Mouse (Mus musculus): ENCODE measurements around the gene Adat1. TPM values are rescaled to one million over a fixed set of nuclear protein-coding genes. Genes with fewer than 3 reads are reported as not detected.
A peak's percentile ranks its signal among the peaks of the same experiment; 100 is the strongest.

Adat1 gene
- 8.7 and 8.9 TPM in 2 replicates for polyA plus RNA-seq (2015; fragmentation: Nextera tagmentation; extraction: Ambion mirVana)

GRCm38 (mm10) chr8:111992013-111992702 lies at the start of gene Adat1:
TSS of gene Adat1 (minus strand) at chr8:111992302.
- H3K9ac ChIP-seq: peak within 1 kb of the TSS; percentile 73
- peaks cover 29% of the 10 kb centered on the region for H3K36me3 ChIP-seq (replicated peaks)
- no peaks in the 10 kb centered on the region for H3K27me3 ChIP-seq (replicated peaks)
- H3K4me2 ChIP-seq: peak within 1 kb of the TSS; percentile 76
- peaks cover 8% of the 10 kb centered on the region for H3K4me1 ChIP-seq
- H3K4me3 ChIP-seq: peak within 1 kb of the TSS; percentile 89
- ATAC-seq (replicated peaks): peak; percentile 97
- 5% methylated on average over 33 of the region's 33 CpGs for WGBS
- H3K27ac ChIP-seq: peak within 1 kb of the TSS; percentile 65
- H3K9me3 ChIP-seq: no peaks in the 10 kb centered on the region

- WGBS: 84% methylated on average over 18 of the region's 18 CpGs
These were observed 45.4 kb upstream of the Adat1 start for GRCm38 (mm10) chr8:112037521-112037920.

GRCm38 (mm10) chr8:112034603-112035002 lies 42.5 kb upstream of the Adat1 start:
- Histone ChIP-seq H3K4me2 (no peak overlapping the region), H3K27me3 (replicated peaks) (no peaks in the 10 kb centered on the region), H3K9me3 (no peaks in the 10 kb centered on the region), H3K36me3 (replicated peaks) (no peaks in the 10 kb centered on the region), H3K27ac (no peak overlapping the region), H3K4me1 (no peaks in the 10 kb centered on the region), H3K4me3 (no peak overlapping the region), H3K9ac (no peak overlapping the region)
- 18% methylated on average over 8 of the region's 8 CpGs for WGBS
- ATAC-seq (replicated peaks): no peak

More at GRCm38 (mm10) chr8:112037521-112037920, 45.4 kb upstream of the Adat1 start:
- ATAC-seq (replicated peaks): no peak
- Histone ChIP-seq H3K4me3 (no peak overlapping the region), H3K9me3 (no peaks in the 10 kb centered on the region), H3K9ac (no peak overlapping the region), H3K27ac (no peak overlapping the region), H3K4me2 (no peak overlapping the region), H3K36me3 (replicated peaks) (no peaks in the 10 kb centered on the region), H3K4me1 (no peaks in the 10 kb centered on the region), H3K27me3 (replicated peaks) (no peaks in the 10 kb centered on the region)

GRCm38 (mm10) chr8:112033071-112033470 lies 41.0 kb upstream of the Adat1 start:
- H3K4me2 ChIP-seq: no peak overlapping the region
- no peak for ATAC-seq (replicated peaks)
- H3K9ac ChIP-seq: no peak overlapping the region
- H3K27ac ChIP-seq: no peak overlapping the region
- WGBS: 48% methylated on average over 7 of the region's 7 CpGs
- H3K4me1 ChIP-seq: no peaks in the 10 kb centered on the region
- H3K4me3 ChIP-seq: no peak overlapping the region
- no peaks in the 10 kb centered on the region for H3K27me3 ChIP-seq (replicated peaks)
- H3K36me3 ChIP-seq (replicated peaks): no peaks in the 10 kb centered on the region
- H3K9me3 ChIP-seq: no peaks in the 10 kb centered on the region

- Histone ChIP-seq H3K27me3 (replicated peaks) (no peaks in the 10 kb centered on the region), H3K4me1 (no peaks in the 10 kb centered on the region), H3K4me2 (no peak overlapping the region), H3K9ac (no peak overlapping the region), H3K9me3 (no peaks in the 10 kb centered on the region), H3K4me3 (no peak overlapping the region), H3K36me3 (replicated peaks) (no peaks in the 10 kb centered on the region), H3K27ac (no peak overlapping the region)
- WGBS: 56% methylated on average over 6 of the region's 6 CpGs
- ATAC-seq (replicated peaks): no peak
These were observed 38.6 kb upstream of the Adat1 start for GRCm38 (mm10) chr8:112030663-112031062.

GRCm38 (mm10) chr8:112029455-112029854 lies 37.4 kb upstream of the Adat1 start:
- H3K4me2 ChIP-seq: no peak overlapping the region
- no peaks in the 10 kb centered on the region for H3K36me3 ChIP-seq (replicated peaks)
- no peaks in the 10 kb centered on the region for H3K27me3 ChIP-seq (replicated peaks)
- no peak overlapping the region for H3K4me3 ChIP-seq
- H3K9ac ChIP-seq: no peak overlapping the region
- no peaks in the 10 kb centered on the region for H3K9me3 ChIP-seq
- WGBS: 91% methylated on average over 7 of the region's 7 CpGs
- no peak overlapping the region for H3K27ac ChIP-seq
- no peak for ATAC-seq (replicated peaks)
- no peaks in the 10 kb centered on the region for H3K4me1 ChIP-seq

GRCm38 (mm10) chr8:112014936-112015335 lies 22.8 kb upstream of the Adat1 start, which contains the start of gene Gm6793:
TSS of gene Gm6793 (minus strand) at chr8:112015036.
- H3K27me3 ChIP-seq (replicated peaks): no peaks in the 10 kb centered on the region
- no peak within 1 kb of the TSS for H3K9ac ChIP-seq
- ATAC-seq (replicated peaks): no peak
- H3K36me3 ChIP-seq (replicated peaks): peaks cover 26% of the 10 kb centered on the region
- H3K4me3 ChIP-seq: no peak within 1 kb of the TSS
- peaks cover 21% of the 10 kb centered on the region for H3K4me1 ChIP-seq
- 91% methylated on average over 11 of the region's 11 CpGs for WGBS
- no peak within 1 kb of the TSS for H3K27ac ChIP-seq
- no peaks in the 10 kb centered on the region for H3K9me3 ChIP-seq
- H3K4me2 ChIP-seq: no peak within 1 kb of the TSS

- under 1% methylated on average over 40 of the region's 40 CpGs for WGBS
- Histone ChIP-seq H3K27ac (peak overlapping the region; percentile 84), H3K4me3 (peak overlapping the region; percentile 82), H3K9ac (peak overlapping the region; percentile 86), H3K9me3 (no peaks in the 10 kb centered on the region), H3K4me2 (peak overlapping the region; percentile 70), H3K4me1 (peaks cover 25% of the 10 kb centered on the region), H3K36me3 (replicated peaks) (no peaks in the 10 kb centered on the region; the same call in 1 of the 2 replicates), H3K27me3 (replicated peaks) (no peaks in the 10 kb centered on the region)
- ATAC-seq (replicated peaks): peak; percentile 60
These were observed 19.7 kb upstream of the Adat1 start for GRCm38 (mm10) chr8:112011816-112012242.

- H3K27me3 ChIP-seq (replicated peaks): no peaks in the 10 kb centered on the region
- peak within 1 kb of the TSS; percentile 84 for H3K27ac ChIP-seq
- peaks cover 25% of the 10 kb centered on the region for H3K4me1 ChIP-seq
- H3K36me3 ChIP-seq (replicated peaks): no peaks in the 10 kb centered on the region; the same call in 1 of the 2 replicates
- under 1% methylated on average over 61 of the region's 61 CpGs for WGBS
- peak within 1 kb of the TSS; percentile 82 for H3K4me3 ChIP-seq
- H3K4me2 ChIP-seq: peak within 1 kb of the TSS; percentile 70
- ATAC-seq (replicated peaks): peak; percentile 94
- no peaks in the 10 kb centered on the region for H3K9me3 ChIP-seq
- H3K9ac ChIP-seq: peak within 1 kb of the TSS; percentile 86
These were observed 19.1 kb upstream of the Adat1 start, which contains the start of the genes Kars and Terf2ip for GRCm38 (mm10) chr8:112010997-112011815. TSS of gene Kars (minus strand) at chr8:112011323. TSS of gene Terf2ip (plus strand) at chr8:112011398.

- H3K27me3 ChIP-seq (replicated peaks): no peaks in the 10 kb centered on the region
- no peak for ATAC-seq (replicated peaks)
- H3K4me3 ChIP-seq: no peak overlapping the region
- peaks cover 25% of the 10 kb centered on the region for H3K4me1 ChIP-seq
- 95% methylated on average over 7 of the region's 7 CpGs for WGBS
- no peak overlapping the region for H3K4me2 ChIP-seq
- H3K27ac ChIP-seq: no peak overlapping the region
- H3K9ac ChIP-seq: no peak overlapping the region
- H3K36me3 ChIP-seq (replicated peaks): 0 out of 2 replicates have a peak, but pooled peaks cover 5% of the 10 kb centered on the region
- H3K9me3 ChIP-seq: no peaks in the 10 kb centered on the region
These were observed 17.5 kb upstream of the Adat1 start for GRCm38 (mm10) chr8:112009558-112009957.

- peaks cover 18% of the 10 kb centered on the region for H3K4me1 ChIP-seq
- H3K4me2 ChIP-seq: no peak overlapping the region
- no peak overlapping the region for H3K27ac ChIP-seq
- WGBS: 94% methylated on average over 2 of the region's 2 CpGs
- no peak for ATAC-seq (replicated peaks)
- H3K9ac ChIP-seq: no peak overlapping the region
- peaks cover 19% of the 10 kb centered on the region for H3K36me3 ChIP-seq (replicated peaks)
- H3K9me3 ChIP-seq: no peaks in the 10 kb centered on the region
- H3K27me3 ChIP-seq (replicated peaks): no peaks in the 10 kb centered on the region
- no peak overlapping the region for H3K4me3 ChIP-seq
These were observed 15.6 kb upstream of the Adat1 start for GRCm38 (mm10) chr8:112007669-112008068.

- Histone ChIP-seq H3K36me3 (replicated peaks) (peaks cover 40% of the 10 kb centered on the region), H3K4me1 (peaks cover 11% of the 10 kb centered on the region), H3K9ac (no peak overlapping the region), H3K4me3 (no peak overlapping the region), H3K9me3 (no peaks in the 10 kb centered on the region), H3K27me3 (replicated peaks) (no peaks in the 10 kb centered on the region), H3K4me2 (no peak overlapping the region), H3K27ac (no peak overlapping the region)
- no peak for ATAC-seq (replicated peaks)
- WGBS: 95% methylated on average over 6 of the region's 6 CpGs
These were observed 13.5 kb upstream of the Adat1 start for GRCm38 (mm10) chr8:112005601-112006000.
